Mouse (Mus musculus): ENCODE measurements around the gene Hist1h2bf. TPM values are rescaled to one million over a fixed set of nuclear protein-coding genes. Genes with fewer than 3 reads are reported as not detected.

Hist1h2bf gene
- total RNA-seq, 2 experiments from 2014 or later = 297 to 360 TPM

- DNase-seq (ENCODE audit: low spot score in 2 of 2) = peak; percentile 80 to 96
These were observed 42.8 kb downstream of the Hist1h2bf start, which contains the start of gene Hist1h4h for GRCm38 (mm10) chr13:23530901-23531875. Gene Hist1h4h, plus strand, starts transcription at chr13:23531050.

GRCm38 (mm10) chr13:23530181-23530900, 43.7 kb downstream of the Hist1h2bf start:
- DNase-seq (ENCODE audit: low spot score in 2 of 2) = peak in 1 of 2 experiments; percentile 30

GRCm38 (mm10) chr13:23529480-23530165, 44.4 kb downstream of the Hist1h2bf start:
- DNase-seq (ENCODE audit: low spot score in 2 of 2) = no peak

DNA sequence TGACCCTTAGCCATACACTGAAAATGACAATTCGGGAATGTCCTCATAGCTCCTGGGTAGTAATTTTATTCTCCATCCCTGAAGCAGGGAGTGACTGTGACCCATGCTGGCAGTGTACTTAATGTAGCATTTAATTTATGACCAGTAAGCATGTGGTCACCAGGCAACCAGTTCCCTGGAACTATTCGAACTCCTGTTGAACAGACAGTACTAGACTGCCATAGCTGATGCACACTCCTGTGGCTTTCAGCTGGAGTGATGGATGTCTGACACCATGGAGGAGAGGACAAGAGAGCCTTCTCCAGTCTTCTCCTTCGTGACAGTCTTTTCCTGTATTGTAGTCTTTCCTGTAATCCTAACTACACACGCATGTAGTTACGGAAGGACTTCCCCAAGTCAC, 45.0 kb downstream of the Hist1h2bf start:
- DNase-seq (ENCODE audit: low spot score in 2 of 2) = no peak

GRCm38 (mm10) chr13:23526312-23526711, 47.7 kb downstream of the Hist1h2bf start:
- peak; percentile 74 to 85 for DNase-seq (ENCODE audit: low spot score in 2 of 2)

DNA sequence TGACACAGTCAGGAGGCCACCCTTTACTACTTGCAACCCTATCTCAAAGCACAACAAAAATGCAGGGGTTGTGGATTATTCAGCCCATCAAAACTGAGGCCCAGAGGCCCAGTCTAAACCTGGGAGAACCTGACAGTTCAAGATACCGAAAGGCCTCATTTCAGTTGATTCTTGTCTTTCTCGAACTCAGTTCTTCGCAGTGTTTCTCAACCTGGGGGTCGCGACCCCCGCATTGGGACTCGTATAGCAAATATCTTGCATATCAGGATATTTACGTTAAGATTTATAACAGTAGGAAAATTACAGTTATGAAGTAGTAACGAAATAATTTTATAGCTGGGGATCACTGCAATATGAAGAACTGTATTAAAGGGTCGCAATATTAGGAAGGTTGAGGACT, 48.1 kb downstream of the Hist1h2bf start:
- no peak for DNase-seq (ENCODE audit: low spot score in 2 of 2)

DNA sequence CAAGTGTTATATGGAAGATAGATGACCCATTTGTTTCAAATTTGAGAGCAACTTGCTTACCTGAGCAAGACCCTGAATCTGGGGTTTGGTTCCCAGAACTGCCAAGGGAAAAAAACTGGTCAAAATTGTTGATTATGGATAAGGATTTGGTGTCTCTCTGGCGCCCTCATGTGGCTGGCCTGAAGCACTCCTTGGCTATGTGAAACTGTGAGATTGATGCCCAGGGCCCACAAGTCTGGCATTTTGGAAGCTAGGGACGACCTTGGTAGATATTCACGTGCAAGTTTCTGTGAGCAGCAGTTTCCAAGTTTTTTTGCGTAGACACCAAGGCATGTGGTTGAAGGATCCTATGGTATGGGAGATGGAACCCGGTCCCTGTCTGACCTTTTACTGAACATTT, 49.3 kb downstream of the Hist1h2bf start:
- peak in 1 of 2 experiments; percentile 62 for DNase-seq (ENCODE audit: low spot score in 2 of 2)

DNA sequence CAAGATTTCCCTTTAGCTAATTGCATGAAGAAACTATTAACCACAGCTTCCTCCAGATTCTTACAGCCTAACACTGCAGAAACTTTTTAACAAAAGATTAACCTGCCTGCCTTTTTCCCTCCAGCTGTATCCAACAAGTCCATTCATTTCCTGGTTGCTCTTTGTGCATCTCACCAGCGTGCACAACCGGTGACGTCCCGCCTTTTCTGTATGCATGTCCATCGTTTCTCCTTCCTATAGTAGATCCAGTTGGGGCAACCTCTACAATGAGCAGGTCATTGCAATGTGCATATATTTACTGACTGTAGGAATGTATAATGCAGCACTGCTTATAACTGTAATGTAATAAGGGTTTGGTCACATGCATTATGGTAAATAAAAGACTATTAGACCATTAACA, 50.0 kb downstream of the Hist1h2bf start:
- no peak for DNase-seq (ENCODE audit: low spot score in 2 of 2)

Small RNA genes lying within 50 kb of the gene (microRNA-seq; reads per million reads assigned to microRNA genes)
- gene Gm44297 (not detected), gene Gm44359 (not detected), gene Gm44394 (not detected)

Other genes with a start within 250 kb of the Hist1h2bf start
- 10 to 100 TPM; 22.9 to 23.5 TPM for gene Zfp322a, start 205.0 kb downstream of the Hist1h2bf start, total RNA-seq (2021)
- gene Abt1, start 150.3 kb downstream of the Hist1h2bf start, total RNA-seq (2021) = 1 to 10 TPM; 7.9 to 8.9 TPM
- under 1 TPM; 0.20 to 0.87 TPM for gene Btn1a1, start 108.3 kb downstream of the Hist1h2bf start, total RNA-seq (2021)
- under 1 TPM in 1 of 2 experiments, not detected in 1; 0.17 TPM for gene Btn2a2, start 85.3 kb downstream of the Hist1h2bf start, total RNA-seq (2021)
- 1,000 to 10,000 TPM; 1,239 to 1,302 TPM for gene Hist1h4h, start 43.1 kb downstream of the Hist1h2bf start, total RNA-seq (2021)
- gene Hist1h2af, start 40.3 kb downstream of the Hist1h2bf start, total RNA-seq (2021) = 100 to 1,000 TPM; 512 to 538 TPM
- gene Hist1h3g, start 38.8 kb downstream of the Hist1h2bf start, total RNA-seq (2021) = 100 to 1,000 TPM; 144 to 196 TPM
- gene Hist1h2bh, start 30.8 kb downstream of the Hist1h2bf start, total RNA-seq (2021) = 10 to 100 TPM; 29.4 to 38.7 TPM
- gene Hist1h3f, start 30.1 kb downstream of the Hist1h2bf start, total RNA-seq (2021) = 100 to 1,000 TPM; 150 to 177 TPM
- 100 to 1,000 TPM; 899 to 983 TPM for gene Hist1h4f, start 22.5 kb downstream of the Hist1h2bf start, total RNA-seq (2021)
- gene Hist1h1d, start 20.9 kb downstream of the Hist1h2bf start, total RNA-seq (2021) = 10 to 100 TPM; 48.3 to 57.6 TPM
- 100 to 1,000 TPM; 399 to 448 TPM for gene Hist1h3e, start 11.8 kb downstream of the Hist1h2bf start, total RNA-seq (2021)
- 10 to 100 TPM; 79.7 to 95.7 TPM for gene Hist1h2ae, start 3.0 kb downstream of the Hist1h2bf start, total RNA-seq (2021)
- gene Hist1h2bg, start 2.8 kb downstream of the Hist1h2bf start, total RNA-seq (2021) = 100 to 1,000 TPM; 627 to 705 TPM
- 10 to 100 TPM; 63.5 to 64.6 TPM for gene Hist1h2ad, start 185 bp upstream of the Hist1h2bf start, total RNA-seq (2021)
- 10 to 100 TPM; 64.3 to 80.4 TPM for gene Hist1h3d, start 1.6 kb upstream of the Hist1h2bf start, total RNA-seq (2021)
- gene Hist1h4d, start 7.4 kb upstream of the Hist1h2bf start, total RNA-seq (2021) = 100 to 1,000 TPM; 413 to 478 TPM
- 10 to 100 TPM; 40.6 to 48.5 TPM for gene Hist1h2be, start 46.9 kb upstream of the Hist1h2bf start, total RNA-seq (2021)
- gene Hist1h1e, start 48.4 kb upstream of the Hist1h2bf start, total RNA-seq (2021) = 100 to 1,000 TPM; 327 to 388 TPM
- 10 to 100 TPM; 13.0 to 15.5 TPM for gene Hist1h2ac, start 109.8 kb upstream of the Hist1h2bf start, total RNA-seq (2021)
- gene Hist1h2bc, start 110.0 kb upstream of the Hist1h2bf start, total RNA-seq (2021) = 10 to 100 TPM; 92.5 to 95.2 TPM
- gene Hist1h1t, start 121.6 kb upstream of the Hist1h2bf start, total RNA-seq (2021) = 1 to 10 TPM; 1.8 to 2.2 TPM
- gene Hist1h4c, start 124.3 kb upstream of the Hist1h2bf start, total RNA-seq (2021) = 100 to 1,000 TPM; 220 to 275 TPM
- 10 to 100 TPM; 24.4 to 26.7 TPM for gene Hfe, start 136.7 kb upstream of the Hist1h2bf start, total RNA-seq (2021)
- gene Hist1h1c, start 164.6 kb upstream of the Hist1h2bf start, total RNA-seq (2021) = 100 to 1,000 TPM; 583 to 655 TPM
- 100 to 1,000 TPM; 224 to 252 TPM for gene Hist1h3c, start 171.4 kb upstream of the Hist1h2bf start, total RNA-seq (2021)
- 100 to 1,000 TPM; 268 to 325 TPM for gene Hist1h2bb, start 172.5 kb upstream of the Hist1h2bf start, total RNA-seq (2021)
- gene Hist1h2ab, start 176.9 kb upstream of the Hist1h2bf start, total RNA-seq (2021) = 100 to 1,000 TPM; 457 to 545 TPM
- gene Hist1h3b, start 178.1 kb upstream of the Hist1h2bf start, total RNA-seq (2021) = 100 to 1,000 TPM; 526 to 670 TPM
- 100 to 1,000 TPM; 436 to 510 TPM for gene Hist1h4b, start 182.8 kb upstream of the Hist1h2bf start, total RNA-seq (2021)
- 100 to 1,000 TPM; 348 to 415 TPM for gene Hist1h4a, start 187.0 kb upstream of the Hist1h2bf start, total RNA-seq (2021)
- gene Hist1h3a, start 188.2 kb upstream of the Hist1h2bf start, total RNA-seq (2021) = 100 to 1,000 TPM; 459 to 527 TPM
- 100 to 1,000 TPM; 405 to 481 TPM for gene Hist1h1a, start 189.5 kb upstream of the Hist1h2bf start, total RNA-seq (2021)
- under 1 TPM in 1 of 2 experiments, not detected in 1; 0.20 TPM for gene Trim38, start 195.7 kb upstream of the Hist1h2bf start, total RNA-seq (2021)
- gene Slc17a2, start 232.8 kb upstream of the Hist1h2bf start, total RNA-seq (2021) = 10 to 100 TPM in 1 of 2 experiments, under 1 TPM in 1; 0.53 to 10.9 TPM